Mouse (Mus musculus): Measurements from ENCODE around the gene Zfand4. TPM values are rescaled to one million over a fixed set of nuclear protein-coding genes. Genes with fewer than 3 reads are reported as not detected.

The Zfand4 gene
- polyA plus RNA-seq, 1 experiment from 2014 or later, result 3.2 TPM

DNA sequence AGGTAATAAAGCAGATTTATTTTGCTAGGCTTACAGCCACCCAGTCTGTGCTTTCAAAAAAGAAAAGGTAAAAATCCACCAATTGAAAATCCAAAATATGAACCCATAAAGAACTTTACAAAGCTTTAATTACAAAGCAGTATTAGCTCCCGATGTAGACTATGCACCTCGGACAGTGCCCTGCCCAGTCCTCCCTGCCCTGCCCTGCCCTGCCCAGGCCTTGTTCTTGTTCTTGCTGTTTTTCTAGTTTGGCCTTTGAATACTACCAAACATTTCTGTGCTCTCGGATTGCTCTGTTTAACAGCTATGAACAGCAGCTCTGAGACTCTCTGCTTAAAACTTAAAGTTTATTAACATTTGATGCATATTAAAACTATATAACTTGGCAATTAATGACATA is 62.6 kb downstream of the Zfand4 start:
- H3K4me3 ChIP-seq, result no peak overlapping the region
- 77% methylated on average over 3 of the region's 3 CpGs for WGBS
- no peak for ATAC-seq (ENCODE audit: extremely low read depth, insufficient number of reproducible peaks, low FRiP score, low TSS enrichment)
- no peak overlapping the region for H3K27ac ChIP-seq (replicated peaks)
- no peaks in the 10 kb centered on the region for H3K27me3 ChIP-seq (replicated peaks)
- no peaks in the 10 kb centered on the region for H3K4me1 ChIP-seq
- H3K36me3 ChIP-seq, result no peaks in the 10 kb centered on the region
- H3K9me3 ChIP-seq, result no peaks in the 10 kb centered on the region
- no peak overlapping the region for H3K4me2 ChIP-seq
- no peak overlapping the region for H3K9ac ChIP-seq

DNA sequence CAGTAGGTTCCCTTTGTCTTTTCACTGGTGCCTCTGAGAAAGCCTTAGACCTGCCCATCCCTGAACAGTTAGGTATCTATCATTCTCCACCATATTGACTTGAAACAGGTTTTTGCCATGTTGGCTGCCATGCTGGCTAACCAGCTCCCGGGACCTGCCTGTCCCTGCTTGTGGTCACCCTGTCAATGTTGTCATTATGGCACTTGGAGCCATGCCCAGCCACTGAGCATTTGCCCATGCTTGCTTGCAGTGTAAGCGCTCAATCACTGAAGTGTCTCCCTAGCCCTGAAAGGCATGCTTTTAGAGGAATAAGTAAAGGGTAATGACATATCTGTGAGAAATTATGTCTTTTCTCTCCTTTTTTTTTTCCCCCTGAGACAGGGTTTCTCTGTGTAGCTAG is 67.4 kb downstream of the Zfand4 start:
- no peak for ATAC-seq (ENCODE audit: extremely low read depth, insufficient number of reproducible peaks, low FRiP score, low TSS enrichment)
- no peak overlapping the region for H3K4me2 ChIP-seq

DNA sequence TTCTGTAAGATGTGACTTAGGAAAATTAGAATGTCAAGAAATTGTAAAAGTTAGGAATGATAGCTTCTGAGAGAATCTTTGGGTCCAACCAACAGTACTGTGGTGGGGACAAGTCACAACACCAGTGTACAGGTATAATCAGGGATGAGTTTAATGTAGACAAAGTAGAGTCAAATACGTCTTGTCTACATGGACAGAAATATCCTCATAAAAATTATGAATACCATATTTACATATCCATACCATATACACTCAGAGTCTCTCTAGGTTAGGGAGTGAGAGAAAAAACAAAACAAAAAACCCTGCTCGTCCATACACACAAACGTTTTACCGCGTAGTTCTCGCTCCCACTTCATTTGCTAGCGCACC is 73.4 kb downstream of the Zfand4 start:
- Histone ChIP-seq H3K27me3 (replicated peaks) (peaks cover 9% of the 10 kb centered on the region), H3K4me2 (peak overlapping the region; percentile 77), H3K4me1 (peaks cover 12% of the 10 kb centered on the region), H3K27ac (replicated peaks) (no peak overlapping the region), H3K9me3 (no peaks in the 10 kb centered on the region), H3K36me3 (peaks cover 14% of the 10 kb centered on the region; the same call in 1 of the 2 replicates), H3K9ac (peak overlapping the region; percentile 92), H3K4me3 (peak overlapping the region; percentile 98)
- ATAC-seq (ENCODE audit: extremely low read depth, insufficient number of reproducible peaks, low FRiP score, low TSS enrichment), result no peak
- WGBS, result 3% methylated on average over 7 of the region's 7 CpGs

More for the DNA sequence above, 67.4 kb downstream of the Zfand4 start:
- H3K9me3 ChIP-seq, result no peaks in the 10 kb centered on the region
- no peak overlapping the region for H3K9ac ChIP-seq
- peaks cover 6% of the 10 kb centered on the region for H3K27me3 ChIP-seq (replicated peaks)
- no peak overlapping the region for H3K4me3 ChIP-seq
- no peak overlapping the region for H3K27ac ChIP-seq (replicated peaks)
- H3K4me1 ChIP-seq, result no peaks in the 10 kb centered on the region
- 82% methylated on average over 2 of the region's 2 CpGs for WGBS
- H3K36me3 ChIP-seq, result no peaks in the 10 kb centered on the region

DNA sequence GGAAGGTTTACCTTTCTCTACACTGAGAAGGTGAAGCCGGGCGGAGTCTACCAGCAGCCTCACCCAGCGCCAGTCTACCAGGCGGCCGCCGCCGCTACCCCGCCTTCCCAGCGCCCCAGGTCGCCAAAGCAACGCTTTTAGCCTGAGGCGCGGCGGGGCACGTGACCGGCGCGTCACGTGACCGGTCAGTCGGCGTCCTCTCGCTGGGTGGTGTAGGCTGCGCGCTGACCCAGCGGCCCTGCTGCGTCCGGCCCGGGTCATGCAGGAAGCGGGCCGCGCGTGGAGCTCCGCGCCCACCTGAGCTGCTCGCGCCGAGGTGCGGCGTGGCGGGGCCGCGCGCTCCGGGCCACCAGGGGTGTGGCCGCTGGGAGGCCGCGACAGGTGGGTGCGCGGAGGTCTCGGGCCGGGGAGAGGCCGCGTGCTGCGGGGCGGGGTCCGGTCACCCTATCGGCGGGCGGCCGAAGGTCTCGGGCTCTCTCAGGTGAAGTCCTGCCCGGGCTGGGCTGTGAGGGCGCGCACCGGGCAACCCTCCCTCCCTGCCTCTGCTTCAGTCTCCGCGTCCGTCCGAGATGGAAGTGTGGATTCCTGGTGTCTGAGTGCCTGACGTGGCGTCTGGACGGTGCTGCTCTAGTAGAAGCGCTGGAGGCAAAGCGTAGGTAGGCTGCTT is 73.9 kb downstream of the Zfand4 start, which contains the start of gene March8:
TSS of gene March8 (plus strand) at position 190 of the 667 bp plus-strand sequence.
- H3K4me1 ChIP-seq, result peaks cover 12% of the 10 kb centered on the region
- ATAC-seq (ENCODE audit: extremely low read depth, insufficient number of reproducible peaks, low FRiP score, low TSS enrichment), result peak; percentile 96
- no peaks in the 10 kb centered on the region for H3K9me3 ChIP-seq
- H3K4me2 ChIP-seq, result peak within 1 kb of the TSS; percentile 77
- H3K27ac ChIP-seq (replicated peaks), result peak within 1 kb of the TSS; percentile 68
- peaks cover 9% of the 10 kb centered on the region for H3K27me3 ChIP-seq (replicated peaks)
- peaks cover 14% of the 10 kb centered on the region; the same call in 1 of the 2 replicates for H3K36me3 ChIP-seq
- H3K4me3 ChIP-seq, result peak within 1 kb of the TSS; percentile 98
- peak within 1 kb of the TSS; percentile 92 for H3K9ac ChIP-seq
- under 1% methylated on average over 75 of the region's 75 CpGs for WGBS

DNA sequence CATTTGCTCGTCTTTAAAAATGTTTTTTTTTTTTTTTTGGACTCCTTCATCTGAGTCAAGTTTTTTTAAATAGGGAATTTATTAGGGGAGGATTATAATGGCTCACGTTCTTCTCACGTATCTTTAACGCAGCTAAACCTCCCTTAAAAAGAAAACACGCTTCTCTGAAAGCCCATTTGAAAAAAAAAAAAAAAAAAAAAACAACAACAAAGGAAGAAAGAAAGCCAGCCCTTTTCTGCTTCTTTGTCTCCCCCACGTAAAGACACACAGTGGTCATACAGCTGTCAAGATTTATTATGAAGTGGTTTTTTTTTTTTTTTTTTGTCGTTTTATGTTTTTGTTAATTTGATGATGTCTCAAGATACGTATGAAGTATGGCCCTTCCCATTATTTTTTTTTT is 74.5 kb downstream of the Zfand4 start:
- no peak for ATAC-seq (ENCODE audit: extremely low read depth, insufficient number of reproducible peaks, low FRiP score, low TSS enrichment)
- WGBS, result 9% methylated on average over 8 of the region's 8 CpGs
- H3K4me1 ChIP-seq, result peaks cover 12% of the 10 kb centered on the region
- peak overlapping the region; percentile 77 for H3K4me2 ChIP-seq
- H3K4me3 ChIP-seq, result peak overlapping the region; percentile 98
- peaks cover 9% of the 10 kb centered on the region for H3K27me3 ChIP-seq (replicated peaks)
- peaks cover 14% of the 10 kb centered on the region; the same call in 1 of the 2 replicates for H3K36me3 ChIP-seq
- peak overlapping the region; percentile 68 for H3K27ac ChIP-seq (replicated peaks)
- H3K9ac ChIP-seq, result peak overlapping the region; percentile 92
- no peaks in the 10 kb centered on the region for H3K9me3 ChIP-seq

DNA sequence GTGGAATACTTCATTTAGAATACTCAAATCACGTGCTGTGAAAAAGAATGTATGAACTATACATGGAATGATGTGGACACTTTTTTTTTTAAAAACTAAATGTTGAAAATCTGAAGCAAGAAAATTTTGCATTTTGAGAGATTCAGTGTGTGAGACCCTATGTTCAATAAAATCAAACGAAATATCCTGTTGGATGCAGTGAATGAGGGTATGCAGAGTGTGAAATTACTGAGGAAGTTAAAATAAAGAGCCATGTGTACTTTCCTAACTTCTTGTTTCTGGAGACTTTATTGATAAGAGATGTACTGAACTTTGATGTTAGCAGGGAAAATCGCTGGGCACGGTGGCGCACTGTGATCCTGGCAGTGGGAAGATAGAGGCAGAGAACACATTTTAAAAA is 75.1 kb downstream of the Zfand4 start:
- Histone ChIP-seq H3K4me2 (peak overlapping the region; percentile 77), H3K36me3 (peaks cover 14% of the 10 kb centered on the region; the same call in 1 of the 2 replicates), H3K4me1 (peaks cover 12% of the 10 kb centered on the region), H3K27ac (replicated peaks) (no peak overlapping the region), H3K9me3 (no peaks in the 10 kb centered on the region), H3K9ac (0 out of 2 replicates have a peak overlapping the region, but pooled peaks have one; percentile 37), H3K4me3 (peak overlapping the region; percentile 98), H3K27me3 (replicated peaks) (peaks cover 9% of the 10 kb centered on the region)
- 70% methylated on average over 5 of the region's 5 CpGs for WGBS
- ATAC-seq (ENCODE audit: extremely low read depth, insufficient number of reproducible peaks, low FRiP score, low TSS enrichment), result no peak

DNA sequence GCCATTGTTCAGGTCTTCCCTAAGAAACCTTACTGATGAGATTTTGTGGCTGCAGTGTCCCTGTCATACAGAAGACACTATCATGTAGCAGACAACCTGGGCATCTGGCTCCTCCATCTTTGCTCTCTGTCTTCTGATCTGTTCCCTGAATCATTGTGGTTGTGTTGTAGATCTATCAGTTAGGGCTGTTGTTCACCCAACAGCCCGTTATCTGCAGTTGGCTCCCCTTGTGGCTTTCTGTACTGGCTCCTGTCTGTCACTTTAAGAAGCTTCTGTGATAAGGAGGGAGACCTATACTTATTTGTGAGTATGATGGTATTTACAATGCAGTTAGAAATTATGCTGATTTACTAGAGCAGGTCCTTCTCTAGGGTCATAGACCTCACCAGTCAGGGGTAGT is 76.5 kb downstream of the Zfand4 start:
- Histone ChIP-seq H3K27me3 (replicated peaks) (peaks cover 9% of the 10 kb centered on the region), H3K4me2 (peak overlapping the region; percentile 16; the same call in 1 of the 2 replicates), H3K9ac (no peak overlapping the region), H3K27ac (replicated peaks) (no peak overlapping the region), H3K36me3 (peaks cover 14% of the 10 kb centered on the region; the same call in 1 of the 2 replicates), H3K4me1 (peaks cover 12% of the 10 kb centered on the region), H3K4me3 (no peak overlapping the region), H3K9me3 (no peaks in the 10 kb centered on the region)
- ATAC-seq (ENCODE audit: extremely low read depth, insufficient number of reproducible peaks, low FRiP score, low TSS enrichment), result no peak
- 69% methylated on average over 1 of the region's 1 CpGs for WGBS

DNA sequence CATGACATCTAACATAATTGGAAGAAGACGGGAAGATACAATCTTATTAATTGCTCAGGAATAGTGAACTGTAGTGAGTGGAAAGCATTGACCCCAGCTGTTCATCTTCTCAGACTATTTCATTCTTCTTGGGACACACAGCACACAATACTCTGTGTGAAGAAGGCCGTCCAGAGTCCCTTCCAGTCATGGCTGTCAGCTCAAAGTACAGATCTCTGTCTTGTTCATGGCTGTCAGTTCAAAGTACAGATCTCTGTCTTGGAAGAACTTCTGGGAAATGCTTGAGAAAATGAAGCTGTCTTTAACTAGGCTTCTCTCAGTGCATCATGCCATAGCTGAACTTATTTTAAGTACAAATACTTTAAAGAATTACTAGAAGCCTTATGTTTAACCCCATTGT is 83.9 kb downstream of the Zfand4 start:
- Histone ChIP-seq H3K27ac (replicated peaks) (no peak overlapping the region), H3K4me1 (peaks cover 15% of the 10 kb centered on the region), H3K4me3 (no peak overlapping the region), H3K9ac (no peak overlapping the region), H3K4me2 (no peak overlapping the region), H3K9me3 (no peaks in the 10 kb centered on the region), H3K36me3 (no peaks in the 10 kb centered on the region), H3K27me3 (replicated peaks) (no peaks in the 10 kb centered on the region)
- 89% methylated on average over 2 of the region's 2 CpGs for WGBS
- no peak for ATAC-seq (ENCODE audit: extremely low read depth, insufficient number of reproducible peaks, low FRiP score, low TSS enrichment)

DNA sequence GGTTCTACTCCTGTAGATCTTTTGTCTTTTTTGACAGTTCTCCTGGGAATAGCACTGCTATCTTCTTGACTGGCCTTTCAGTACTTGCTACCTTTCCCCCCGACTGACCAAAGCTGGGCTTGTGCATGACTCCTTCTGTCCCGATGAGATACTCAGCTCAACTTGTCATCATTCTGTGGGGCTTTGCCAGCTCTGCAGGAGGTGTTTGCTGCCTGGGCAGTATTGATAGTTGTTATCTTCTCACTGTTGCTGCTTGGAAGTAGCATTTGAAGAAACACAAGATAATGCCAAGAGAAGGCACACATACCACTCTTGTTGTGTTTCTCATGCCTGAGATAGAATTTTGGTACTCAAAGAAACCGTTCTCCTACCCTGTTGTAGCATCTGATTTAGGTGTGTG is 86.0 kb downstream of the Zfand4 start:
- Histone ChIP-seq H3K9ac (no peak overlapping the region), H3K27me3 (replicated peaks) (no peaks in the 10 kb centered on the region), H3K4me2 (no peak overlapping the region), H3K4me3 (no peak overlapping the region), H3K9me3 (no peaks in the 10 kb centered on the region), H3K27ac (replicated peaks) (0 out of 2 replicates have a peak overlapping the region, but pooled peaks have one; percentile 12), H3K36me3 (no peaks in the 10 kb centered on the region), H3K4me1 (peaks cover 18% of the 10 kb centered on the region)
- 23% methylated on average over 3 of the region's 3 CpGs for WGBS
- no peak for ATAC-seq (ENCODE audit: extremely low read depth, insufficient number of reproducible peaks, low FRiP score, low TSS enrichment)

DNA sequence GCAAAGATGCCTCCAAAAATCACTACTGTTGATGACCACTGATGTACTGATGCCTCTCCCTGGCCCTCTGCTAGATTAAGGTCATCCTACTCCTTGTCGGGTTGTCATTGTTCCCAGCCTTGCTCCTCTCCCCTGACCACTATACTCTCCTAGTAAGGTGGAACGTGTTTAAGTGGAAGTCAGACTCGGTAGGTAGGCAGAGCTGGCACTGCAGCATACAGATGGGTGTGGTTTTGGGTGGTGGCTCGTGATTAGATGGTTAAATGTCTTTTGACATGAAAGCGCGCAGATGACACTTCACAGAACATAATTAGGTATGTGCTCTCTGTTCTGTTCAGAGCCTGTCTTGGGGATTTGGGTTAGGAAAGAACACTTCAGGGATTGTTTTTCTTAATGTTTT is 86.6 kb downstream of the Zfand4 start:
- H3K4me3 ChIP-seq, result no peak overlapping the region
- 61% methylated on average over 6 of the region's 6 CpGs for WGBS
- H3K4me1 ChIP-seq, result peaks cover 18% of the 10 kb centered on the region
- H3K9ac ChIP-seq, result no peak overlapping the region
- H3K36me3 ChIP-seq, result no peaks in the 10 kb centered on the region
- H3K9me3 ChIP-seq, result no peaks in the 10 kb centered on the region
- no peaks in the 10 kb centered on the region for H3K27me3 ChIP-seq (replicated peaks)
- peak overlapping the region; percentile 14; the same call in 1 of the 2 replicates for H3K4me2 ChIP-seq
- ATAC-seq (ENCODE audit: extremely low read depth, insufficient number of reproducible peaks, low FRiP score, low TSS enrichment), result no peak
- no peak overlapping the region for H3K27ac ChIP-seq (replicated peaks)

DNA sequence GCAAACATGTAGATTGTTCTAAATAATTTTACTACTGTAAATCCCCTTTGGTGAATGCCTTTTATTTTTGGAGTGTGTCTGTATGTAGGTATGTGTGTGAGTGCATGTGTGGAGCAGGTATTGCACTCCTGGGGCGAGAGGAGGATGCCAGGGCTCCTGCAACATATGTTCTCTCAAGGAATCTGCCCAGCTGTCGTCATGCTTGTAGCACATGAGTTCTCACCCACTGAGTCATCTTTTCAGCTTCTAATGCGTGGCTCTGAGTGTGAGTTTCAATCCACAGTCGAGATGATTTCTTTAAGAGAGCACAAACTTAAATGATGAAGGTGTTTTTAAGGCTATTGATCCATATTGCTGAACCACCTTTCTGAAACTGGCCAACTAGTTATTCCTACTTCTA is 87.5 kb downstream of the Zfand4 start:
- H3K4me1 ChIP-seq, result peaks cover 19% of the 10 kb centered on the region
- 75% methylated on average over 4 of the region's 4 CpGs for WGBS

DNA sequence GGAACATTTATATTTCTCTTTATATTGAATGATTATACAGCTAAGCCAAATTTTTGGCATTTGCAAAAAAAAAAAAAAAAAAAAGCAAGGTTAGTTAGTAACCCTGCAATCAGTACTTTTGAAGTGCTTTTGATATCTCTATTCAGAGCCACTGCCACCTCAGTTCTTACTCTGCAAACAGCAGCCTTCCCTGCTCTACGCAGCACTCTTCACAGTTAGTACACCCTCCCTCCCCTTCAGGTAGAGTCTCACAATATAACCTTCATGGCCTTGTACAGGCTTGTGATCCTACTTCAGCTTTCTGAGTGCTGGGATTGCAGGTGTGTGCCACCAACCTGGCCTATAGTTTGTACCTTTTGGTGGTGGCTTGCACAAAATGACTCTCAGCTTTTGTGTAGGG is 89.4 kb downstream of the Zfand4 start:
- Histone ChIP-seq H3K9ac (no peak overlapping the region), H3K4me1 (peaks cover 18% of the 10 kb centered on the region), H3K4me2 (no peak overlapping the region), H3K27me3 (replicated peaks) (no peaks in the 10 kb centered on the region), H3K9me3 (no peaks in the 10 kb centered on the region), H3K27ac (replicated peaks) (no peak overlapping the region), H3K36me3 (no peaks in the 10 kb centered on the region), H3K4me3 (no peak overlapping the region)
- WGBS, result 74% methylated on average over 1 of the region's 1 CpGs
- ATAC-seq (ENCODE audit: extremely low read depth, insufficient number of reproducible peaks, low FRiP score, low TSS enrichment), result no peak

More for the DNA sequence above, 87.5 kb downstream of the Zfand4 start:
- Histone ChIP-seq H3K4me2 (peak overlapping the region; percentile 18; the same call in 1 of the 2 replicates), H3K27ac (replicated peaks) (no peak overlapping the region), H3K9ac (no peak overlapping the region), H3K4me3 (no peak overlapping the region), H3K9me3 (no peaks in the 10 kb centered on the region), H3K27me3 (replicated peaks) (no peaks in the 10 kb centered on the region), H3K36me3 (no peaks in the 10 kb centered on the region)
- no peak for ATAC-seq (ENCODE audit: extremely low read depth, insufficient number of reproducible peaks, low FRiP score, low TSS enrichment)
